Mouse (Mus musculus) embryonic facial prominence, embryonic 11.5 days (tissue): ENCODE results near the gene Arg2. TPM values are rescaled to one million over a fixed set of nuclear protein-coding genes. Genes with fewer than 3 reads are reported as not detected.
A peak's percentile ranks its signal among the peaks of the same experiment; 100 is the strongest.
"Not testable (repeated sequence)": the region's sequence is repeated elsewhere in the genome, so short reads cannot be mapped to it uniquely, and the experiment has no call there.

Experiments
- ATAC-seq: fragments of 200-750 bp; cut with Nextera tagmentation; replicated peaks from 2 replicates; pipeline ENCODE4 v1.8.0; 2017; ENCODE audit warnings: low read depth; ENCODE audit not compliant: insufficient number of reproducible peaks, low FRiP score, low TSS enrichment
- DNase-seq: peaks from one replicate; pipeline ENCODE4 v3.0.0-alpha.2; 2015; ENCODE audit warnings: low spot score
- H3K27ac ChIP-seq: fragments of 300-500 bp; sonication (generic); replicated peaks from 2 replicates; pipeline ENCODE4 v1.5.1; 2014; ENCODE audit warnings: mild to moderate bottlenecking, low read depth, low read length, control low read depth
- H3K27me3 ChIP-seq: fragments of 300-500 bp; sonication (generic); 2 replicates; pipeline ENCODE4 v1.6.1; 2014; ENCODE audit warnings: mild to moderate bottlenecking, low read length, moderate library complexity, mixed read lengths; ENCODE audit not compliant: control insufficient read depth, insufficient read depth
- H3K36me3 ChIP-seq: fragments of 300-500 bp; sonication (generic); replicated peaks from 2 replicates; pipeline ENCODE4 v1.6.1; 2014; ENCODE audit warnings: low read depth, mild to moderate bottlenecking, low read length, moderate library complexity, mixed read lengths; ENCODE audit not compliant: control insufficient read depth, insufficient read depth
- H3K4me1 ChIP-seq: fragments of 300-500 bp; sonication (generic); 2 replicates; pipeline ENCODE4 v1.6.1; 2014; ENCODE audit warnings: low read length, mixed read lengths; ENCODE audit not compliant: control insufficient read depth, insufficient read depth
- H3K4me2 ChIP-seq: fragments of 300-500 bp; sonication (generic); 2 replicates; pipeline ENCODE4 v1.6.1; 2014; ENCODE audit warnings: low read depth, mild to moderate bottlenecking, control low read depth, low read length, moderate library complexity
- H3K4me3 ChIP-seq: fragments of 300-500 bp; sonication (generic); 2 replicates; pipeline ENCODE4 v1.5.1; 2014; ENCODE audit warnings: low read depth, low read length, control low read depth
- H3K9ac ChIP-seq: fragments of 300-500 bp; sonication (generic); replicated peaks from 2 replicates; pipeline ENCODE4 v1.6.1; 2014; ENCODE audit warnings: mild to moderate bottlenecking, control low read depth, low read length
- H3K9me3 ChIP-seq: fragments of 300-500 bp; sonication (generic); replicated peaks from 2 replicates; pipeline ENCODE4 v1.6.1; 2016; ENCODE audit warnings: mild to moderate bottlenecking, low read length, inconsistent platforms, mixed read lengths; ENCODE audit not compliant: control insufficient read depth
- WGBS: fragments of 180-500 bp; shearing (Covaris S2); extraction: QIAGEN DNeasy Blood & Tissue Kit; methylation state at CpG from one replicate; pipeline ENCODE4 v1.1.7; 2014; 5-methylcytosine and 5-hydroxymethylcytosine counted together
- polyA plus RNA-seq: library from polyadenylated mRNA; unstranded; fragments of >200 nt; fragmentation: Nextera tagmentation; extraction: Ambion mirVana; gene quantifications from 2 replicates; pipeline ENCODE4 v1.2.1, GENCODE M21; 2014

The Arg2 gene
- polyA plus RNA-seq, 1 experiment from 2014 or later, result 5.7 TPM

GRCm38 (mm10) chr12:79172019-79172941, 41.7 kb downstream of the Arg2 start, which contains the start of gene Vti1b:
TSS of gene Vti1b (minus strand) at chr12:79172667.
- peak within 1 kb of the TSS; percentile 61 for H3K4me2 ChIP-seq
- peak within 1 kb of the TSS; percentile 81 for H3K9ac ChIP-seq
- no peaks in the 10 kb centered on the region for H3K27me3 ChIP-seq
- peaks cover 2% of the 10 kb centered on the region; the same call in 1 of the 2 replicates for H3K4me1 ChIP-seq
- H3K36me3 ChIP-seq, result no peaks in the 10 kb centered on the region; the same call in 1 of the 2 replicates
- DNase-seq (peak; percentile 87), ATAC-seq (peak; percentile 97)
- H3K27ac ChIP-seq, result peak within 1 kb of the TSS; percentile 61
- H3K9me3 ChIP-seq, result no peaks in the 10 kb centered on the region
- peak within 1 kb of the TSS; percentile 94 for H3K4me3 ChIP-seq
- under 1% methylated on average over 73 of the region's 73 CpGs for WGBS

GRCm38 (mm10) chr12:79173721-79174120, 43.1 kb downstream of the Arg2 start:
- Histone ChIP-seq H3K36me3 (no peaks in the 10 kb centered on the region; the same call in 1 of the 2 replicates), H3K27ac (no peak overlapping the region), H3K4me3 (no peak overlapping the region), H3K9me3 (no peaks in the 10 kb centered on the region), H3K4me1 (peaks cover 2% of the 10 kb centered on the region; the same call in 1 of the 2 replicates), H3K4me2 (no peak overlapping the region), H3K27me3 (no peaks in the 10 kb centered on the region), H3K9ac (no peak overlapping the region)
- ATAC-seq (no peak), DNase-seq (no peak)
- 85% methylated on average over 5 of the region's 5 CpGs for WGBS

GRCm38 (mm10) chr12:79175998-79176397, 45.4 kb downstream of the Arg2 start:
- no peaks in the 10 kb centered on the region for H3K27me3 ChIP-seq
- H3K4me2 ChIP-seq, result no peak overlapping the region
- H3K9me3 ChIP-seq, result no peaks in the 10 kb centered on the region
- 95% methylated on average over 5 of the region's 5 CpGs for WGBS
- H3K27ac ChIP-seq, result no peak overlapping the region
- ATAC-seq (no peak), DNase-seq (no peak)
- H3K9ac ChIP-seq, result no peak overlapping the region
- peaks cover 2% of the 10 kb centered on the region; the same call in 1 of the 2 replicates for H3K4me1 ChIP-seq
- H3K36me3 ChIP-seq, result no peaks in the 10 kb centered on the region; the same call in none of the 2 replicates
- no peak overlapping the region for H3K4me3 ChIP-seq

- ATAC-seq, DNase-seq, H3K27me3 ChIP-seq, H3K9ac ChIP-seq, H3K27ac ChIP-seq, H3K36me3 ChIP-seq, H3K9me3 ChIP-seq, H3K4me2 ChIP-seq, H3K4me1 ChIP-seq, H3K4me3 ChIP-seq: not testable (repeated sequence)
- 91% methylated on average over 5 of the region's 6 CpGs for whole genome bisulfite sequencing
Observed at GRCm38 (mm10) chr12:79185160-79185559, 54.6 kb downstream of the Arg2 start.

GRCm38 (mm10) chr12:79190931-79191673, 60.5 kb downstream of the Arg2 start:
- peak overlapping the region; percentile 53 for H3K4me3 ChIP-seq
- peak overlapping the region; percentile 57 for H3K4me2 ChIP-seq
- ATAC-seq (peak; percentile 80; the same call in 1 of the 2 replicates), DNase-seq (peak; percentile 83)
- peaks cover 2% of the 10 kb centered on the region; the same call in 1 of the 2 replicates for H3K4me1 ChIP-seq
- H3K36me3 ChIP-seq, result no peaks in the 10 kb centered on the region
- no peaks in the 10 kb centered on the region for H3K27me3 ChIP-seq
- H3K27ac ChIP-seq, result no peak overlapping the region
- peak overlapping the region; percentile 66 for H3K9ac ChIP-seq
- H3K9me3 ChIP-seq, result no peaks in the 10 kb centered on the region
- WGBS, result under 1% methylated on average over 18 of the region's 18 CpGs

GRCm38 (mm10) chr12:79191701-79192100, 61.1 kb downstream of the Arg2 start:
- no peak overlapping the region for H3K27ac ChIP-seq
- H3K4me1 ChIP-seq, result peaks cover 2% of the 10 kb centered on the region; the same call in 1 of the 2 replicates

GRCm38 (mm10) chr12:79192193-79192592, 61.6 kb downstream of the Arg2 start, which contains the start of gene Rdh11:
TSS of gene Rdh11 (minus strand) at chr12:79192293.
- ATAC-seq, result no peak
- H3K27ac ChIP-seq, result no peak within 1 kb of the TSS

More at GRCm38 (mm10) chr12:79191701-79192100, 61.1 kb downstream of the Arg2 start:
- Histone ChIP-seq H3K9ac (peak overlapping the region; percentile 66), H3K9me3 (no peaks in the 10 kb centered on the region), H3K36me3 (no peaks in the 10 kb centered on the region), H3K4me3 (peak overlapping the region; percentile 53), H3K27me3 (no peaks in the 10 kb centered on the region), H3K4me2 (peak overlapping the region; percentile 57)
- DNase-seq, result peak; percentile 91
- 4% methylated on average over 14 of the region's 14 CpGs for WGBS
- ATAC-seq, result peak; percentile 83

More at GRCm38 (mm10) chr12:79192193-79192592, 61.6 kb downstream of the Arg2 start, which contains the start of gene Rdh11:
- 46% methylated on average over 6 of the region's 6 CpGs for WGBS
- peak within 1 kb of the TSS; percentile 53 for H3K4me3 ChIP-seq
- H3K4me1 ChIP-seq, result peaks cover 2% of the 10 kb centered on the region; the same call in 1 of the 2 replicates
- H3K27me3 ChIP-seq, result no peaks in the 10 kb centered on the region
- no peaks in the 10 kb centered on the region for H3K36me3 ChIP-seq
- no peaks in the 10 kb centered on the region for H3K9me3 ChIP-seq
- H3K4me2 ChIP-seq, result peak within 1 kb of the TSS; percentile 57
- H3K9ac ChIP-seq, result peak within 1 kb of the TSS; percentile 66
- DNase-seq, result no peak
